Mouse (Mus musculus) layer of hippocampus, adult 8-10 months (tissue): ENCODE measurements around the gene Moxd1. TPM values are rescaled to one million over a fixed set of nuclear protein-coding genes. Genes with fewer than 3 reads are reported as not detected.

Source experiments
- DNase-seq, 2 experiments: peaks; one replicate each; pipeline ENCODE4 v3.0.0; 2022; ENCODE audit warnings: low spot score in 2 of 2
- total RNA-seq, 4 experiments: library from RNA; stranded (reverse); gene quantifications; 2 replicates each; pipeline ENCODE4 v1.2.4; 2022

Gene Moxd1
- 10 to 100 TPM in 1 of 4 experiments, 1 to 10 TPM in 3; 7.0 to 10.9 (median 7.5) TPM for total RNA-seq

DNA sequence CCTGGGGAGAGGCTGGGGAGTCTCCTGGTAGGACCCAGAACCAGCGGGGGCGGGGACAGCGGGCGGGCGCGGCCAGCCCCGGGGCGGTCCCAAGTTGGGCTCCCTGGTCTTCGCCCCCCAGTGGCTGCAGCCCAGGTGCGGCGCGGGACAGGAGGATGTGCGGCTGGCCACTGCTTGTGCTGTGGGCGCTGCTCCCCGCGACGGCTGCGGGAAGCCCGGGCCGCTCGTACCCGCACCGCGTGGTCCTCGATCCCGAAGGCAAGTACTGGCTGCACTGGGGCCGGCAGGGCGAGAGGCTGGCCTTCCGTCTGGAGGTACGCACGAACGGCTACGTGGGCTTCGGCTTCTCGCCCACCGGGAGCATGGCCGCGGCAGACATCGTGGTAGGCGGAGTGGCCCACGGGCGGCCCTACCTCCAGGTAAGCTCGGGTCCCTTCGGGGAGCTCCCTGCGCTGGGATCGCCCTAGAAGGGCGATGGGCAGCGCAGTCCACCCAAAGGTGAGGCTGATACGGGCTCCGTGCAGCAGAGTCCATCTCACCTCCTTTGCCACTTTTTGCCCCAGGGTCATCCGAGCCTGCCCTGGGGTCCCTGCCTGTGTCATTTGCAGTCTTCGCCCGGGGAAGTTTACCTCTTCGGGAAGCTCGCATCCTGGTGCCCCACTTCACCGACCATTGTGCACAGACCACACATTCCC lies at the start of gene Moxd1:
TSS of gene Moxd1 (plus strand) at position 69 of the 695 bp plus-strand sequence.
- DNase-seq = no peak

DNA sequence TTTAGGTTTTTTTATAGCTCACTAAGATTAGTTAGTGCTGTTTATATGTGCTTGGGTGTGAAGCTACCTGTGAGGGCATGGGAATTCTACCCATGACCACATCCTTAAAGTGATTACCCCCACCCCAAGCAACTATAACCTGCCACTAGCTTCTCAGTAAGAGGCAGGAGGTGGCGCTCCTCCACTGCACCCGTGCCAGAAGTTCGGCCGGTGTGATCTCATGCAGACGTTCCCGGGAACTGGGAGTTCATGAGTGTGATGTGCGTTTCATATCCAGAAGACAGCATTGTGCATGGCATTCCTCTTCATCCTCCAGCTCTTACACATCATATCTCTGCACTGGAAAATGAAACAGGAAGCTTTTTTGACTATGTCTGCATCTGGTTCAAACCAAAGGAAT lies 32.9 kb upstream of the Moxd1 start:
- DNase-seq = no peak

DNA sequence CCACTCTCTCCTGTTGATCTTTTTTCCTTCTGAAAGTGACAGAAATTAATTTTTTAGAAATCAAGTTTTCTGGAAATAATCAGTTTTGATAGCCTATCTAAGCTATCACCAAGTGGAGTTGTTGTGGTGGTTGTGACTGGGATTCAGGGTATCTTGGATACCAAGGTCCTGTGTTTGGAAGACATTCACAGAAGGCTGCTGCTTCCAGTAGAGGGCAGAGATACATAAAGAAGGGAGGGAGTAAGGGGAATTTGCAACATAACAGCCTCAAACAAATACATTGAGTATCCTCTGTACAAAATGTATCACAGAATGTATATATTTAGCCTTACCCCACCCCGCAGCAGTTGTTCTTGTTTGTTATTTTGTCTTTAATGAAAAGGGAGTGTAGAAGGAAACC lies 31.3 kb upstream of the Moxd1 start:
- no peak for DNase-seq

DNA sequence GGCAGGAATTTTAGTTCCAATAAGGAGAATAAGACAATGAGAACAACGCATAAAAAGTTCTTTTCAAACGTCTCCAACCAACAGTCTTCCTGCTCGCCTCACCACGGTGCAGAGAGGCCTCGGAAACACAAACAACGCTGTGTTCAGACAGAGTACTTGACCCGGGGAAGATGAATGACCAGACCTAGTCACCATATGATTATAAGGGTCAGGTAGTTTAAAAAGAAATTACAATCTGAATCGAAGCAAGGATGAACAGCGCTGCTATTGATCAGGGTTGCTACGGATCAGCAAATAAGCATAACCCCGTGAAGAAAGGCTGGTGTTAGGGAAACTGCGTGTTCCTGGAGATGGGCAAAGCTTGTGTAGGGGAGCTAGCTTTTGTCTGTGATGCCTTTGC lies 24.0 kb upstream of the Moxd1 start:
- no peak for DNase-seq

DNA sequence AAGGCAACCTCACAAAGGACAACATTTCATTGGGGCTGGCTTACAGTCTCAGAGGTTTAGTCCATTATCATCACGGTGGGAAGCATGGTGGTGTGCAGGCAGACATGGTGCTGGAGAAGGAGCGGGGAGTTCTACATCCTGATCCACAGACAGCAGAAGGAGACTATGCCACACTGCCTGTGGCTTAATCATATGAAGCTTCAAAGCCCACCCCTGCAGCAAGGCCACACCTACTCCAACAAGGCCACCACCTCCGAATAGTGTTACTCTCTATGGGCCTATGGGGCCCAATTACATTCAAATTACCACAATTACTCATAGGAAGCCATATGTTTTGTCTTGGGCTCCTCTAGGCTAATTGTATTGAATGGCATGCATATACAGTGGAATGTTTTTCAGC lies 23.2 kb upstream of the Moxd1 start:
- DNase-seq = no peak

DNA sequence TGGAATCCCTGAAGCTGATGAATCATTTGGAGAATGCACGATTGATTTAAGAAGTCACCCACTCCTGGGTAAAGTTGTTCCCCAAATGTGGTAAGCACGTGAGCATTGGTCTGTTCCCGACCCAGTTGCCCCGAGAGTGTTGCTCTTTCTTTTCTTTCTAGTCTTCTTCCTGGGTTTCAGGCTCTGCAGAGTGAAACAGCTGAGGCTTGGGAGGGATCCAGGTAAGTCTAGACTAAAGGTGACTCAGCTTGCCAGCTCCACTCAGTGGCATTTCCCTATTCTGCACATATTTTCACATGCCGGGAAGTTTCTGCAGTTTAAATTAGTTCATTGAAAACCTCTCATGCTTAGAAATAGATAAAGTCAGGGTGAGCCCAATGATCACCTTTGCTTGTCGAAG lies 13.2 kb upstream of the Moxd1 start:
- no peak for DNase-seq

DNA sequence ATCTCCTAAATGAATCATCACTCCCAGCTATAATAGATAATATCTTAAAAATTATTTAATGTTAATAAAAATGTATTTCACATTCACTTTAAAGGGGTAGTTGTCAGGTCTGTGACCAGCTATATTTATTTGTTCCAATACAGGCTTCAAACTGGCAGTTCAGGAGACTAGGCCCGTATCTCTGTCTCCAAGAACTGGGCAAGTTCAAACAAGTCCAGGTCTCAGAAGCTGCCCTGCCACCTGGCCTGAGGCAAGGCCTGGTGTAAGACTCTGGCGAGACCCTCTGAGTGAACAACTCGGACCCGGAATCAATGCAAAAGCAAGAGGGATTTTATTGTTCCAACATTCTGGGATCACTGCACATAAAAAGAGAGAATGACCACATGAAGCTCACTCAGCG lies 10.0 kb upstream of the Moxd1 start:
- no peak for DNase-seq

DNA sequence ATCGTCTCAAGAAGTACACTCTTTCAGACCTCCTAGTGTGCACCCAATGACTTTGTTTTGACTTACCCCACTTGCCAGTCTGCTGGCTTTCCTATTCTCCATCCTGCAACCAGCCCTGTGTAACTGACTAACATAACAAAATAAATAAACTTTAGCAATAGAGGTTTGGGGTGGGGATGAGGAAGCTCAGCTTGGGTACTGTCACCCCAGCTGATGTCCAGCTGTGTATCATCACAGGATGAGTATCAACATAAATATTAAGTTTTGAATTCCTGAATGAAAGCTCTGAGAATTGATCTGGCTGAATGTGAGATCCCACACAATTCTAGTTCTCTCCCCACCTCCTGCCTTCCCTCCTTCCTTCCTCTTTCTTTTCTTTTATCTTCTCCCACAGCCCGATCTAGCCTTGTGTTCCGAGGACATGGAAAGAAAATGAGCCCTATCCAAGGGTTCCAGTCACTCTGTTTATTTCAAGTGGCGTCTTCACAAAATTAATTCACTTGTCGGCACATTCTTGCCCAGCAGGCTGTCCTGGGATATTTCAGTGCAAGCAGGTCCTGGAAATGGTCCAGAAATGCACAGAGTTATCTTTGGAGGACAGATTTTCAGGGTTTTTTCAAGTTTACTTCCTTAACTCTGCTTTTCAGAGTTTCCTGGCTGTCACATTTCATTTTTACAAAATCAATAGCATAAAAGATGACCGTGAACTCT lies 5.6 kb upstream of the Moxd1 start:
- no peak for DNase-seq

DNA sequence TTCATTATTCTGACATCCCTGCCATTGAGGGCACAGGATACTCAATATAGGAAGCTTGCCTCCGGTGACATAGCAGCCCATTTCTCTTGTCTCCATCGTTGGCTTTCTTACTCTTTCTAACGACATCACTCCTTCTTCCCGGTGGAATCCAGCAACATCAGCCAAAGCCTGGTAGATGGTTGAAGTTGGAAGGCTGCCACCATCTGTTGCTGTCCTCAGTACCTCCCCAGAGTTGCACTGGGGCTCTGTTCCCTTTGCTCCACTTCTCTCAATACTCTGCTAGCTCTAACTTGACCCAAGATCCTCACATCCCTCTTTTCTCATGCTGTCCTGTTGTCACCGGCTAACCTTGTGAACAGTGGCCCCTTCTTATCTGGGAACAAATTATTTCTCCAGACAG lies 2.4 kb upstream of the Moxd1 start:
- no peak for DNase-seq

DNA sequence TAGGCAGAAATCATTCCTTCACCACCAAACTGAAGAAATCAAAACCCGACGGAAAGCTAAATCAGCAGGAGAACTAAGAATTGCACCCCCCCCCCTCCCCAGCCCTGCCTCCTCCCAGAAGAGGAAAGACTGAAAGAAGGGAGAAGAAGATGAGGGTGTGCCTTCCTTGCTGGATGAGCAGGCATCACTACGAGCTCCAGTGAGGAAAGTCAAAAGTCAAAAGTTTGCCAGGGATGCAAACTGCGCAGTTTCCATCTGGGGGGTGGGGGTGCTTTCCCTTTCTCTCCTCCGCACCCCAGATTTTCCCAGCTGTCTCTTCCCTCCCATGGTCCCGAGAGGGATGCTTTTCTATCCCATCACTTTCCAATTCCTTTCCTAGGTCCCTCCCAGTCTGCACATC lies 406 bp upstream of the Moxd1 start:
- DNase-seq = no peak

DNA sequence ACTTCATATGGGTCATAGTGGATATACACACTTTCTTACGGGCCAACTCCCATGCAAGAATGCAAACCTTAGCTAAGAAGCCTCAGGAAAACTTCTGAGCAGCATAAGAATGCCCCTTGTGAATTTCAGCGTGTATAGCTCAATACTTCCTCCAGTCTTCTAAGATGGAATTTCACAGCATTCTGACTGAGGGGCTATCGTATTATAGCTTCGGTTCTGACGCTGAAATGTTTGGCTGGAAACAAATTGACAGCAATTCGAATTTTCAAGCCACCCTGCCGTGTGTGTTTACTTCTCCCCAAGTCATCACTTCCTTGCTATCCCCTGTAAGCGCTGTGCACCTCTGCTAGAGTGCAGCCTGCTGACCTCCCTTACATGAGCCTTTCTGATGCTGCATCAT lies 1.3 kb downstream of the Moxd1 start:
- no peak for DNase-seq

DNA sequence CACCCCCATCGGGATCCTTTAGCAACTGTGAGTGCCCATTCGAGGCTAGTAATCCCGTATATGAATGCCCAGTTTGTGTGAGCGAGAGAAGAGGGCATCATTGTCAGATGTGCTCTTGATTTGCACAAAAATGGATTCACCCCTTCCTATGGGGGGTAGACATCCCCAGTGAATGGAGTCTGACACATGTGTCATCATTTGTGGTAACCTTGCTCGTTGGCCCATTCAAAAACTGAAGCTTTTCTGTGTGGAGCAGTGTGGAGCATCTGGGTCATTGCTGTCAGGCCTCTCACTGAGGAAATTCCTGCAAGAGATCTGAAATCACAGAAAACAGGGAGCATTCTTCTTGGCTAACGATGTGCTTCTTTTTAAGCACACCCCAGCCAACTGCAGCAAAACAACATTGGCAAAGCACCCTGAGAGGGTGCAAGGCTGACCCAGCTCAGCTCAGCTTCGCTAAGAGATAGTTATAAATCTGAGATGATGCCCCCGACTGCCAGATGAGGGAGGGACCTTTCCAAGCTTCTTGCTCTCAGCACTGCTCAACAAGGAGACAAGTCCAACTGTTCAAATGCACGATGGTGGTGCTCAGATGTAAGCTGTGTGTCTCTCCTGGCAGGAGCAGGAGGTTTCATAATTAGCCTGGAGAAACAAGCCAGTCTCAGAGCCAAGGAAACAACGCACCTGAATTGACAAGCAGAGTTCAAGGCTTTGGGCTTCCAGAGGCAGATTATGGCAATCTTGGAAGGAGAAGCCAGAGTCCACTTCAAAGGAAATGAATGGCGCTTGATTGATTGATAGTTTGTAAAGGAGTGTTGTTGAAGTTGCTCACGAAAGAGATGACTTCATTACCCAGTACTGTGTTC lies 5.2 kb downstream of the Moxd1 start:
- DNase-seq = no peak

DNA sequence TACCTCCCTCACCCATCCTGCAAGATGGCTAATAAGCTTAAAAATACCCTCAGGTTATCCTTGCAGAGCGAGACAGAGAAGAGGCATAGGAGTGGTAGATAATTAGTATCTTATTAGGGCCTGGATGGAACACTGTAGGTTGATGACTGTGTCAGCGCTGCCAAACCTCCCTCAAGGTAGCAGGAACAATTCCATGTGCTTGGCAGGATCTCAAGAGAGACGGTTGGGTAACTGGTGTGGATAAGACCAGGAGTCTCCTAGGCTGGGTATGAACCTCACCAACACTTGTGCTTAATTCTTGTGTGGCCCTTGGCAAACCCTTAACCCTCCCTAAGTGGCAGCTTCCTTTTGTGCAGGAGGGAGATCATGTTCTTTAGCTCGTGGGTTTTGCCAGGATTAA lies 9.0 kb downstream of the Moxd1 start:
- no peak for DNase-seq

DNA sequence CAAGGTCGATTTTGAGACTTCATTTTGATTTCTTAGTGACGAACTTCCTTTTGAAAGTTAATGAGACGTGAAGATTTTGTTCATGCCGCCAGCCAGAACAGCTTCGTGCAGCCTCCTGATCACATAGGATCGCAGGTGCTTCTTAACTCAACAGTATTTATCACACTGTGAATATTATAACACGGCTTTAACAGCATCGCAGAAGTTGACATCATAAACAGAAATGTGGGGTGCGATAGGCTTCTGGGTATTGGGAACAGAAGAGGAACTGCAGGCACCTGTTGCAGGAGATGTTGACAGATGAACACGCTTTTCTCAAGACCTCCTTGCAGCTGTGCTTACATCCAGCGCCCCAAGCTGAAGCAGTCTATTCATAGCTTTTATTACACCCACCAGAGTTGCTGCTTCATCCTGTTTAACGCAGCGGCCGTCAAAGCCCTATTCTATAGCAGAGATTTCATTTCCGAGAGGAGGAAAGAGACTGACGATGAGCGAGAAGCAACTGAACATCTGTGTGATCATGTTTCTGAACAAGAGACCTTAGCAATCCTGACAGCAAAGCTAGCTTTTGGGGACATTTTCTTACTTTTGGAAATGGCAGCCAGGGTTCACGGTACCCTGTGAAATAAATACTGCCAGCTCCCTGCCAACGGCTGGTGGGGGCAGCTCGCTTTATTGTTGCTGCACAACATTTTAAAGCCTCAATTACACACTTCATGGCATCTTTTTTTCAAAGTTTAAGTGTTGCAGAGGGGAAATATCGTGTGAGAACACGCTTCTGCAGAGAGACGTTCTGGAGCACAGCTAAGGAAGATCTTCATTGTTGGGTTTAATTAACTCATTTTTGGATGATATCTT lies 12.3 kb downstream of the Moxd1 start:
- DNase-seq = no peak

DNA sequence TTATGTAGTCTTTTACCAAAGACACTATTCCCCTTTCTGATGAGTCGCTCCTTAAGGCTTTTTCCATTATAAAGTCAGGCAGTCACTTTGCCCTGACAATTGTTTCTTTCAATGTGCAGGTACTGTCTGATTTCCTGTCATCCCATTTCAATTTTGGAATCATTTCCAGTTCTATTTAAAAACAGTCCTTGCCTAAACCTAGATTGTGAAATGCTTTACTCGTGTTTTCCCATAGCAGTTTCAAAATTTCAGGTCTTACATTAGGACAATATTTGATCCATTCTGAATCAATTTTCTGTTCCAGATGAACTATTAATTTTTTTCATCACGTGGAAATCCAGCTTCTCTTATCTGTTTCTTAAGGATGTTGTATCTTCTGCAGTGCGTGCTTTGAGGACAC lies 23.5 kb downstream of the Moxd1 start:
- no peak for DNase-seq

DNA sequence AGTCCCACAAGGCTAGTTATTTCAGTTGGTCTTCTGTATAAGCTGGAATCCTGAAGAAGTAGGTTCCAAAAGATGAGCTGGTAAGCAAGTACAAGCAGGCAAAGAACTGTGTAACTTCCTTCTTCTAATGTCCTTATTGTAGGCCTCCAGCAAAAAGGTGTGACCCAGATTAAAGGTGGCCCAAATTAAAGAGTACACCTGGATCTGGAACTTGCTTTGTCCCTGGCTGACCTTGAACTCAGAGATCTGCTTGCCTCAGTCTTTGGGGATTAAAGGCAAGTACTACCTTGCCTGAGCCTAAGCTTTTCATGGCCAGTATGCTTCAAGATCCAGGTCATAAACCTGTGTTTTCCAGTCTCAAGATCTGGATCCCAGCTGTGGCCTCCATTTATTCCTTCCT lies 24.8 kb downstream of the Moxd1 start:
- no peak for DNase-seq

DNA sequence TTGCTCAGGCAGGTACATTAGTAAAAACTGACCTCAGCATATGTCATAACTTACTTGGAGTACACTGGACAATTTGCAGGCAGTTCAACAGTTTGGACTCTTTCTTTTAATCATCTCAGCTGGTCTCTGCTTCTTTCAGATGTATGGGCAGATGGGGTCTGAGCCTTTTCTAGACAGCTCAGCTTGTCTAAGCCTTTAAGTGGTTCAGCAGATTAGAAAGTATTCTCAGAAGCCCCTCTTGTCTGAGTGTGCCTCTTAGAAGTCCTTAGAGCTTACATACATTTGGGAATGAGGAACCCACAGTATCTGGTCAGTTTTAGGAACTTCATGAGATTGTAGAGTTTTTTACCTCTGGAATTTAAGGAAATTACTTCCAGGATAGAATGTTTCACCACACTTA lies 28.3 kb downstream of the Moxd1 start:
- DNase-seq = no peak

DNA sequence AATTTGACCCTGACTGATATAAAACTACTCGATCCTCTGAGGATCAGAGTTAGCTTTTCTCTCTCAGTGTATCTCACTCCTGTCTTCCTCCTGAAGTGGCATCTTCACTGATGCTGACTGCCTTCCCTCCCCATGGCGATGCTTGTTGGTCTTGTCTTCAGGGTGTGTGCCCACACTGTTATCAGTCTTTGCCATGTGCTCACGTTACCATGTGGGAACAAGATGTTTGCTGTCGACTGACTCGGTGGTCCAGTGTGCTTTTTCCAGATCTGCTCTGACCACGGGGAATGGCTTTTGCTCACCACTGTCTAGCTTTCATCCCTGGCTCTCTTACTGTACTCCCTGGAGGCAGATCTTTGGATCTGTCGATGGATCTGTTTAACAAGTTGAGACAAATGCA lies 34.8 kb downstream of the Moxd1 start:
- DNase-seq = no peak

DNA sequence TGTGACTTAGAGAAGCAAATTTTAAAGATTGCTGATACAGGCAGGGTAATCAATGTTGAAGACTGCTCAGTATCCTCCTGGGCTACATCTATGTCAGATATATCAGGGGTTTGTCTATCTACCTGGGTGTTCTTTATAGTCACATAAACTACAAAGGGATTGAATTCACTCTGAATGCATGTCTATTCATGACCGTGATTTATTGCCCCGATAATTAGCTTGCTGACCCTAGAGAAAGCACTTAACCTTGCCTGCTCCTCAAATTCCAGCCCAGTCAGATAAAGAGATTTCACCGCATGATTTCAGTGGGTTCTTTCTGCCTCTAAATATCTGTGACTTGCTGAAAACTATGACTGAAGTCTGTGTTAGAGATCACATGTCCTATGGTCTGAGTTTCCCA lies 35.6 kb downstream of the Moxd1 start:
- no peak for DNase-seq

DNA sequence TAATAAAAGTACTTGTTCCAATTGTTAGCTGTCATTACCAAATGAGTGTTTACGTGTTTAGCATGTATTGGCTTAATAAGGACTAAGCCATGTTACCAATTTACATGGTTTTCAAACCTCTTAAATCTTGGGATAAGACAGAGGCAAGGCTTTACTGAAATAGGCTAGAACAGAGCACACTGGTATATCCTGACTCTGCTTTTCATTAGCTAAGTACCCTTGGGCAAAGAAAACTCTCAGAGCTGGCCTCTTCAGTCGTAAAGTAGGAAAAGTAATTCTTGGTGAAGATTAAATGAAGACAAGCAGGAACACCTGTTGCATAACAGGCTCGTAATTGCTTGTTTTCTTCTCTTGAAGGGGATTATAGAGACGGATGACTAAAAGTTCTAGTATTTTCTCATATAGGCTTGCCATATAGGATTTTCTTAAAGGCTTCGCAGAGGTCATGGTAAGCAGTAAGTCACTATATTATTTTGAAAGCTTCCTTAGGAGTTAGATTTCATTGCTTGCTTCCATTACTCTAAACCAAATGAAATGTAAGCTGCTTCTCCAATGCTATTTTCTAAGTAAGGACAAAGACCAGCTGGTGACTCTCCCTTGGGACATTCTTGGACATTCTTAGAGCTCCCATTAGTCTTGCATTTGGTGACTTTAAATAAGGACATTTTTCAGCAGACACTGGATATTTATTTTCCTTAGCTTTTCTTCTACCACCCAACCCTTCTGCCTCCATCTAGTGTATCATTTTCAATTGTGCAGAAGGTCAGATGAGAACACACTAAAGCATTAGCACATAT lies 36.7 kb downstream of the Moxd1 start:
- no peak for DNase-seq

DNA sequence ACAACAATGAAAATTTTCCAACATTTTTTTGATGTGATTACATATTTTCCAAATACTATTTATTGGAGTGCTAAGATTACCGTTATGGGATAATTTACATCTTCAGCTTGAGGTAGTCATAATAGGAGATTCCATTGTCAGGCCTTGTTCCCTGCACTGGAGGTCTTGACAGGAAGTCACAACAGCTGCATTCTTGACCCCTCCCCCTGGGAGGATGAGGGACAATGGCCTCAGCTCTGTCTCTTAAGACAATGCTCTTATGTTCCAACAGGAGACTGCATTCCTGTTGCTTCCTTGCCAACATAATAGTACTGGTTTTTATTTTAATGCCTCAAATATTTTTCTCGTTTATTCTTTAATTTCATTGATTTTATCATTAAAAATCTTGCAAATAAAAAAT lies 44.2 kb downstream of the Moxd1 start:
- DNase-seq = no peak
